Mouse (Mus musculus): ENCODE measurements at regions not wholly inside any gene's neighbourhood (a gene's known extent, or its start where the extent isn't known, plus 50 kb on each side); places are given as distances from the start of the nearest gene placed in this dataset.

DNA sequence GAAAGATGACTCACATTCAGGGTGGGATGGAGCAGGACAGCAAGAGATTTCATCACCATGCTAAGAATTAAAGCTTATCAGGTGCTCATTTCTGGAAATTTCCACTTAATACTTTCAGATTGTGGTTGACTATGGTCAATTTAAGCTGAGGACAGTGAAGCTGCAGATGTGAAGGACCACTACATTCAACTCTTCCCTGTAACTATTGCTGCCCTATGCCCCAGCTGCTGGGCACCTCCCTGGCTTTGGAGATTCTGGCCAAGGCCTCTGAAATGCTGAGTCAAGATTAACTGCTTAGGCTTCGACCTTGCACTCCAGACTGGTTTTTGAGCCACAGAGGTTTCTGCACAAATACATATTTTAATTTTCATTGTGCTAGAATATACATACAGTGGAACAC is 140.4 kb upstream of the Grik3 start:
- DNase-seq: no peak

DNA sequence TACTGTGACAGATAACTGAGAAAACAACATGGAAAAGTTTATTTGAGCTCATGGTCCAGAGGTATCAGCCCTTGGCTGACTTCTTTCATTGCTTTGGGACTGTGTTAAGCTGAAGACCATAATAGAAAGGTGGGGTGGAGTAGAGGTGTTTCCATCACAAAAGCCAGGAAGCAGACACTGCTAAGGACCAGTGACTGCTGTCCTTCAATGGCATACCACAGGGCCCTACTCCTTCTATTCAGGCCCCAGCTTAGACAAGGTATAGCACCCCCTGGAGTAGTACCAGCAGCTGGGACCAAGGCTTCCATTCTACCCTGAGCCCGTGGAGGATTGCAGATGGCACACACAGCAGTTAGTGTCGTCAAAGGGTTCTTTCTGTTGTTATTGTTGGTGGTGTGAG is 151.4 kb upstream of the Grik3 start:
- DNase-seq: no peak

DNA sequence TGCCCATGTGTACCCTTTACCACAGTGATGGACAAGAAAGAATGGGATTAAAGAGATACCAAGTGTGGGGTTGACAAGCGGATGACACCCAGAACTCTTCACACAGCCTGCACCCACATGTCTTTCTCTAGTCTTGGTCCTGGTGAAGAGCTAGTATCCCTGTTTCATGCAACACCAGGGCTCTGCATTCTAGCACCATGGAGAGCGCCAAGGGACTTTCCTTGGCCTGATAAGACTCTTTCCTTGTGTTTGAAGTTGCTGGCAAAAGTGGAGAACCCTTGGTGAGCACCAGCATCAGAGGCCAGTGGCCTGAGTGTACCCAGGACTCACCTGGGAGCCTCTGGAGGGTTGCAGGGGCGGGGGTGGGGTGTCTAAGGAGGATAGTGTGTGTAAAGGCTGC is 161.7 kb upstream of the Grik3 start:
- peak; percentile 2 for DNase-seq

DNA sequence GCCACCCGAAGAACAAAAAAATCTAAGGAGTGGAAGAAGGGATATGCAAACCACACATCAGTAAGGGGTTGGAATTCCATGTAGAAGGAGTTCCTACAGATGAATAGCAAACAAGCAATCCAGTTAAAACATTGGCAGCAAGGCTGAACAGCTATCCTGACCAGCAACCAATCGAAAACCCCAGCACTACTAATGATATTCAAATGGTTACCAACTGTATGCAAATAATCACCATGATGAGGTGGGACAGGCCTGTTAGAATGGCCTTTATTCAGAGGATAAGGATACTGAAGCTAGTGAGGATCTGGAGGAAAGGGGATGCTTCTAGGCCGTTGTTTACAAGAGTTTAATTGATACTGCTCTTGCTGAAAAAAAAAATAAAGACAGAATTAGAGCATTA is 166.0 kb upstream of the Grik3 start:
- DNase-seq: no peak

DNA sequence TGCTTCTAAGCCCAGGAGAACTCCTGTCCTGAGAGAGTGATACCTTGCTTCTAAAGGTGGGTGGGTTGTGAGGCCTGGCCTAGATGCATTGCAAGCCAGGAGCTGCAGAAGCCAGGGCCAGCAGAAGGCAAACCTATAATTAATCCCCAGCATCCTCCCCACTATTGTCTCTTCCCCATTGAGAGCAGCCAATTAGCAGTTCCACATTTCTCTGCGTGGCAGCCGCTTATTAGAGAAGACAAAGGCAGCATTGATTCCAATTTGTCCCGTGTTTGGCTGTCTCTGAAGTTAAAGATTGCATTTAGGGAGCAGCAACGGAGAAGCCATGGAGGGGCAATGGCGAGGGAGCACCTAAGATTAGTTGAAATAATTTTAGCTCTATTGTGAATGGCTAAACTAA is 171.2 kb upstream of the Grik3 start:
- DNase-seq: no peak

DNA sequence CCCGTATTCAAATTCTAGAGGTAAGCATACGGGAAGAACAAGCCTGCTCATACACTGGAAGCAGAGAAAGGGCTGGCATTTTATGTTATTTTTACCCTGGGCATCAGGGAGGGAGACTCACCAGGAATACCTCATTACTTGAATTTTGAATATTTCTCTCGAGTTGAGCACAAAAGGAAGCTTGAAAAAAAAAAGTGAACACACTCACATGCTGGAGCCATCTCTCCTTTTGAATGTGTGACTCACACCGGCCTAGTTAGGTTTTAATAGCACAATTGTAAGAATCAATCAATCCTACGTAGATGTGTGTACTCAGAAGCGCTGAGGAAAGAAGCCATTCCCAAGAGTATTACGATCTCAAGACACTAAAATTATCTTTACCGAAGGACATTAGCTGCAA is 172.2 kb upstream of the Grik3 start:
- no peak for DNase-seq

DNA sequence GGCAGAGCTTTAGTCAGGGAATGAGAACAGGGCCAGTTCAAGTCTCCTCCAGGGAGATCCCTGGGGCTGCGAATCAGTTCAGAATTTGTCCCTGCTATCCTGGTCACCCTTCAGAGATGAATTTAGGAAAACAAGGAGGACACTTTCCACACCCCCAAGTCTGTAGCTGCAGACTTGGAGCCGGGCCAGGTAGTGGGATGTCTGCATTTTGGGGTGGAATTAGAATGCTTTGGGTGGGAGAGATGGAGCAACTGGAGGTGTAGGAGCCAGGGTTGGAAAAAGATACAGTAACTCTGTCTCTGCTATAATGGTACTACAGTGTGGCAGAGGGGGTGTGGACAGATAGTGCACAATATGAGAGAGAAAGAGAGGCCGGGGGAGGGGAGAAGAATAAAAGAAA is 173.6 kb upstream of the Grik3 start:
- DNase-seq: no peak

DNA sequence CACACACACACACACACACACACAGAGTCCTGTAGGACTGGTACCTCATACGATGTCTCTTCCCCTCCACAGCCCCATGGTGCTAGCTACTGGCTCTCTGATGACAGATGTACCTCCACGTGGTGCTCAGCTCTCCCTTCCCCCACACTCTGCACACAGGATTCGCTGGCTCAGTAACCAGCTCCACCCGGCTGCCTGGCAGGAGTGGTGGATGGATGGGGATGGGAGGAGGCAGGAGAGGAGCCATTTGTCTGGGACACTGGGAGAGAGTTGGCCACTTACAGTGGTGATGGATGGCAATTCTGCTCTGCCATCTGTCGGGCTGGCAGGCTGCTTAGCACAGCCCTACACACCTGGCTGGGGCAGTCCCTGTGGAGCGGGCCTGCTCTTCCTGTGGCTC is 174.7 kb upstream of the Grik3 start:
- no peak for DNase-seq

DNA sequence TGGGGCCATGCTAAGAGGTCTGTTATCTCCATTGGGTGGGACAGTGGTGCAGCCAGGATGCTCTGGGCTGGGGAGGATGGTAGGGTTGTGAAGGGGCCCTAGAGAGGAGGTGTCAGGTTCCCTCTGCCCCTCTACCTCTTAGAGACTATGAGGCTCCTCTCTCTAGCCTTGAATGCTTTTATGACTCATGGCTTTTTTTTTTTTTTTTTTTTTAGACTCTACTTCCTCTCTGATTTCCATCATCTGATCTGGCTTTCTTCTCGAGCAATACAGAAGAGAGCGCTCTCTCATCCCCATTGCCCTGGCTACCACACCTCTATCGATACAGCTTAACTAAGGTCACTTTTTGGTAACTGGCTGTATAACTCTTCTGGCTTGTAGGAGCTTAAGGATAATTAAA is 176.6 kb upstream of the Grik3 start:
- no peak for DNase-seq

DNA sequence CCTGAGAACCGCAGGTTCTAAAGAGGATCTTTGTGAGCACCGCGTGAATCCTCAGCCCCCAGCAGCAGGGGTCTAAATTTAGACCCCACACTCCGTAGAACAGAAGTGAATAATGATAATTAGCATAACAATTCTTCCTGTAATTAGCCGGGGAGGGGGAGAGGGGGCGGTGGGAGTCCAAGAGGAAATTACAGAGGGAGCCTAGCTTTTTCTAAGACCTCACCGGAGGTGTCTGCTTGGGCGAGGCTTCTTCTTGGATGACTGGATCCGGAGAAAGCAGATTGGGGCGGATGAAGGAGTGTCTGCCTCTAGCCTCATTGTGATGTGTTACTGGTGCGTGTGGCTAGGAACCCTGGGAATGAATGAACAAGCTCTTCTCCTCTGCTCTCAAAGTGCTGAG is 177.2 kb upstream of the Grik3 start:
- no peak for DNase-seq

DNA sequence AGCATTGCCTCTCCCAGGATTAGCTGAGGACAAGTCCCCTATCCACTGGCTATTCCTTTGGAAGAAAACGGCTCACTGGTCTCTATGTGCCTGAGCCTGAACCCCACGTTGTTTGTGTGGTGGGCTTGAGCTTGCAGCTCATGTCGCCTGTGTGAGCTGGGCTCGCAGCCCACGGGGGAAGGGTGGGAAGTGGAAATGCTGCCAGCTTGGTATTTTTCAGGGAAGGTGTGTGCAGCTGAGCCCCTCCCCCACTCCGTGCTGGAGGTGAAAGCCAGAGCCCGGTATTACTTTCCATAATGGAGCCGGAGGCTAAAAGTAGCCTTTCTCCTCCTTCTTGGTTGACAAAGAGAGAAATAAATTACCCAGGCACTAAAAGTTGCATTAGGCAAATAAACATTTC is 180.5 kb upstream of the Zc3h12a start:
- no peak for DNase-seq

DNA sequence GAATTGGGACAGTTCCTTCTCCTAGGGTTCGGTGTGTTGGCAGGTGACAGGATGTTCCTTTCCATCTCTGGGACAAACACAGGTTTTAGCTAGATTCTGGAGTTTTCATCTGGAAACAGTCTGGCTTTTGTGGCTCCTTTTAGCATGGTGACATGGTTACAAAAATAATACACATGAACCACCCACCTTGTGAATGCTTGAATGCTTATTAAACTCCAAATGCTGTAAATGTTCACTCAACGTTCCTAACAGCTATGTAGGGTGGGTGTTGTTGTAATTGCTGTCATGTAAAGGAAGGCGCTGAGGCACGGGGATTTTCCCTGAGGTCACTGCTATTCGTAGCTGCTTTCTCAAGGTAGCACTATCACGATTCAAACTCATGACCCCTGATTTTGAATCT is 178.1 kb upstream of the Zc3h12a start:
- DNase-seq: no peak

DNA sequence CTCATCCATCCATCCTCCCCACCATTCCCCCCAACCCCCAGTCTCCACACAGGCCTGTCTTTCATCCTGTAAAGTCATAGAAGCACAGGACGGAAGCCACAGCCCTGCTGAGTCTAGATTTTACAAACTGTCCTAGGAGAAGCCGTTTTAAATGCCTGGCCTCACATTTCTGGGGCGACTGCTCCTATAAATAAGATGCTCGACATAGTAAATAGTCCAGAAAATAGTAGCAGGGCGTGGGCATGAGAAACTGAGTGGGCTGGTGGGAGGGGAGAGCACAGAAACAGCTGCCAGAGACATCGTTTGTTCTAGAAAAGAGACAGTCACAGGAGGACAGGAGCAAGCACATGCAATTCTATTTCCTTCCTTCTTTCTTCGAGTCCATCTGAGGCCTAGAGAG is 175.0 kb upstream of the Zc3h12a start:
- no peak for DNase-seq

DNA sequence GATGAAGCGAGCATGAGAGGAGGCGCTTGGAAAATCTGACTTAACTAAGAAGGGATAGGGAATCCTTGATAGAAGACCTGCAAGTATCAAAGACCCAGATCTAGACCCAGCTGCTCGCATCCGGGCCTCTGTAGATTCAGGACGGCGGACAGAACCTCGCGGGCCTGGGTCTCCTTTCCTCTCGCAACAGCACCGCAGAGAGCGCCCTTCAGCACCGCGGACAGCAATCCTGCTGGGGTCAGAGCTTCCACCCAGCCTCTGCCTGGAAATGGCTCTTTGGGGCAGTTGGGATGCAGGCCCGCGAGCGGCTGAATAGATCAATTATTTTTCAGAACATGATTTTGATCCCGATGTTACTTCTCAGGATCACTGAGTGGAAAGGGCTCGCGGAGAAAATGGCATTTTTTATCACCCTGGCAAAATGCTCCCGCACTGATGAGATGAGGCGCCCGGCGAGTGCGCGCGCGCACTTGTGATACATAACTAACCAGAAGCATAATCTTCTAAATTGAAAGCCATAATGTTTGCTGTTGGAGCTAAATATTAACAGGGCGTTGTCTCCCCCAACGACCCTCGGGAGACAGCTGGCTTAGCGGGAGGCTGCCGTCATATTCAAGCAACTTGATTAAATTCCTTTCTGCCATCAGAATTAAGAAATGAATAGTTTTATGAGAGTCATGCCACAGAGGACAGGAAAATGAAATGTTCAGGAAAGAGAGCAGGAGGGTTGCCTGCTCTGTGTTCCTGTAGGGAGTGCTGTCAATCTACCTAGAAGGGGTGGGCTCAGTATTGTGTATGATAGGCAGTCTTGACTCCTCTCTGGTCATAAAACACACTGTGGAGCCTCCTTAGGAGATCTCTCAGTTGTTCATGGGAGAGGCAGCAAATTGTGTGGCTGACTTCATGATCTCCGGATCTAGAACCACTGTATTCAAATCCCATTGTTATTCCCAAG is 173.1 kb upstream of the Zc3h12a start:
- DNase-seq: peak; percentile 33

DNA sequence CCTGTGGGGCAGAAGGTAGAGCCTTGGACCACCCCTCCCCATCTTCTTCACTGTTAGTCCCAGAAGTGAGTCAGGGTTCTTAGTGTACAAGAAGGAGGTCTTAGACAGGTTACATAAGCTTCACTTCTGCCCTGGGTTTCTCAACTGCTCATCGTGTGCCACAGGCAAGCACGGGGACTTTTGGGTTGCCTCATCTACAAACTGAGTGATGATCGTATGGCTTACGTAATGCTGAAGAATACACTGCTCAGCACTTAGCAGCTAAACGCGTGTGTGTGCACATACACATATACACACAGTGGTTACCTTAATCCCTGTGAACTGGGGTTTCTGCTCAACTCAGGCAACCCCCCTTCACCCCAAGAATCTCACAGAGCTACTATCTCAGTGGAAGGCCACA is 163.1 kb upstream of the Zc3h12a start:
- DNase-seq: no peak

DNA sequence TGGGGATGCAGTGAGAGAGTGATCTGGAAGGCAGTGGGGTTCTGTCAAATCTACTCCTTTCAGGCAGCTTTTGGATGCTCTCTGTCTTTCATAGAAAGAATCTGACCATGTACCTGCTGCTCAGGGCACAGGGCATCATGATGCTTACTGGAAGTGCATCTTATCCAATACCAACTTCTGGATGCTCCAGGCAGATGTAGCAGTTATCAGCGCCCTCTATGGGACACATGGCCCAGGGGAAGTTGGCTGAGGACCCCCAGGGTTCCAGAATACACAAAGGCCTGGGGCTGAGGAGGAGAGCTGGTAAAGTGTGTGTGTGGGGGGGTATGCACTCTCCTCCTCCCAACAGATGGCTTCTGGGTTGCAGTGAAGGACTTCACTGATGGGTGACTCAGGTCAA is 162.1 kb upstream of the Zc3h12a start:
- no peak for DNase-seq

DNA sequence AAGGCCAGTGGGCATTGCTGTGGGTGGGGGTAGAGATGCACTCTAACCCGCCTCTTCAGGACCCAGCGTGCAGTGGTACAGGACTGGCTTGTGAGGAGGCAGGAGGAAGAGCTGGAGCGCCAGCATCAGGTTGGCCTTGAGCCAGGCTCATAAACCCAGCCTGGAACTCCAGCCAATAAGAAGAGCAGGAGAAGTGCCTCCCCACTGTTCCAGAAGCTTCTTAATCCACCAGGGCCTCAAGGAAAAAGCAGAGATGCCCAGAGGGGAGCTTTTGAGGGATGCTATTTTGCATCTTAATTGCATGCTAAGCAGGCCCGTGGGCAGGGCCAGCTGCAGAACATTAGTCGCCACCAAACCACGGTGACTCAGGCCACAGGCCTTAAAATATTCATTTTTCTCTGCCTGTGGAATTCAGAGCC is 161.4 kb upstream of the Zc3h12a start:
- no peak for DNase-seq

DNA sequence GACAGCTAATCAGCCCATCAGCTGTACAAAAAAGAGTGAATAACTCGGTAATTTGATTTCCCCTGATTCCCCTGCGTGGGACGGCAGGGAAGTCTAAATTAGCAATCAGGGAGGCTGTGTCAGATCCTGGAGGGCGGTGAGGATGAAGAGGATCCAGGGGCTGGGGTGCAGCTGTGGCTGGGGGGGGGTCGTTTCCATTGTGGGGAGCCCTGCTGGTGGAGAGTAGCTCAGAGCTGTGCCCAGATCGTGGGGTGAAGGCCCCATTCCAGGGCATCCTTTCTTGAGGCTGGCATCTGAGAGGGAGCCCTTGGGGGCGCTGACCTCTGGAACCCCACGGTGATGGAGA is 155.3 kb upstream of the Zc3h12a start:
- DNase-seq: no peak

DNA sequence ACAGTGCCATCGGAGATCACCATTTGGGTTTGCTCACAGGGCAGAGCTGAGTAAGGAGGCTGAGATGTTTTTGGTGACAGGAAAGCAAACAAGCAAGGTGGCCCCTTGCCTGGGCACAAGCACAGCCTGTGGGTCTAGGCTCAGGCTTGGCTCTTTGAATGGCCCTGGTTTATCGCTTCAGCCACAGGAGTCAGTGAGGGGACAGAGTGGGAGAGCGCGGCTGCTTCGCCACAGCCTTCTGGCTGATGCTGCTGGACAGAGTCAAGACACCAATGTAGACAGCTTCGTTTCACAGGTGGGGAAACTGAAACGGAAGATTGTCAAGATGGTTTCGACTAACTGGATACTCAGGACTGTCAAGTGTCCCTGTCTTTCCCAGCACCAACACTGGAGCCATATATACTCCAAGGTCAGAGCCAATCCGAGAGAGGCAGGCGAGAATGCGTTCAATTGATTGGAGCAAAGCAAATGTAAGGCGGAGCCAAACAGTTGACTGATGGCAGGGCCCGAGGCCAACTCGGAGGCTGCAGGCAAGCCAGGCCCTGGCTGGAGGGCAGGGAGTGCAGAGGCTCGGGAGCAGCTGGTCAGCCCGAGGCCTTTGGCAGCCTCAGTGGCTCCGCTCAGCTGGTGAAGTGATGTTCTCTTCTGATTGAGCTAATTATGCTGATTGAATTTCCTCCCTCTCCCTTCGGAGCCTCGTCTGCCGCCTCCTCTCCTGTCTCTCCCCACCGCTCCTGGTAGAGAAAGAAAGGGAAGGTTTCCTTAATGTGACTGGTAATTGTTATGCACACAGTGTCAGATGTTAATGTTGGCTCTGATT is 154.7 kb upstream of the Zc3h12a start:
- DNase-seq: peak; percentile 10

DNA sequence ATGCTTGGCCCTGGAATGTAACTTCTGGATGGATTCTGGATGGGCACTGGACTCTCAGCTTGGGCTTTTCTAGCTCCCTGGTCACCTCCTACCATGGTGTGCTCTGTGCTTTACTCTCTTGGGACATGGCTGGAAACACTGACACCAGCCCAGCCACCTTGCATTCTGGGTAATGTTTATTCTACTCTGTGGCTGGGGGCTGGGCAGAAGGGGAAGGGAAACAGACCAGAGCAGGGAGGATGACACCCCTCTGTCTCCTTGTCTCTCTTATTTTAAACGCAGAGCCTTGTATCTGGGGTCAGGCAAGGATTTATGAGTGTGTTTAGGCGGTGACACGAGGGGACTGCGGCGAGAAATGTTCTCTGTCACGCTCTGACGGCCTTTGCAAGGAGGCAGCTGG is 151.5 kb upstream of the Zc3h12a start:
- no peak for DNase-seq

DNA sequence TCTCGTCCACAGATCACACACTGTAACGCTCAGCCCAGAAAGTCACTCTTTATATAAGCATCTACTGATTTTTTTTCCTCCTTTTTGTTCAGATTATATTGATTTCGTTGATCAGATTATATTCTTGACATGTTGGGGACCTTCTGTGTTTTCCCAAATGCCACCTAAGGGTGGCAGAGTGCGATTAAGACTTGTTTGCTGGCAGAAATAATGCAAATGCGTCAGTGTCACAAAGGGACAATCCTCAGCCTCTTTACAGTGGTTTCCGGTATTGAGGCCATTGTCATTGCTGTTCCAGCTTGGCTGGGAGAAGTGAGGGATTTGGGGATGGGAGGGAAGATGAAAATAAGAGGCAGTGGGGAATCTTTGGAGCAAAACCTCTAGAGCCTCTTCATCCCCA is 149.2 kb upstream of the Zc3h12a start:
- no peak for DNase-seq

DNA sequence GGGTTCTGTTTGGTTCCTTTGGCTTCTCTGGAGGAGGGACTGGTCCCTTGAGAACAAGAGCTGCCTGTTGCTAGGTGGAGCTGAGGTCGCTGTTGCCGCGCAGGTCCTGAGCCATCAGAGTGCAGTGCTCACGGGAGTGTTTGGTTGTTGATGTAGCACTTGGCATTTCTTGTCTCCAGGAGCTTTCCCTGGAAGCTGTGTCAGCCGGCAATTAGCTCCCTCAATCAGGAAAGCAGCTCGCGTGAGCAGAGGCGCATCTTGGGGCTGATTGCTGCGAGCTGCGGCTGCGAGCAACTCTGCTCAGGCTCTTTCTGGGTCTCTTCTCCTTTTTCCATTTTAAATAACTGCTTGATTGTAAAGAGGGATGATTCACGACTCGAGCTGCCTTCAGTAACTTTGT is 147.6 kb upstream of the Zc3h12a start:
- DNase-seq: no peak

DNA sequence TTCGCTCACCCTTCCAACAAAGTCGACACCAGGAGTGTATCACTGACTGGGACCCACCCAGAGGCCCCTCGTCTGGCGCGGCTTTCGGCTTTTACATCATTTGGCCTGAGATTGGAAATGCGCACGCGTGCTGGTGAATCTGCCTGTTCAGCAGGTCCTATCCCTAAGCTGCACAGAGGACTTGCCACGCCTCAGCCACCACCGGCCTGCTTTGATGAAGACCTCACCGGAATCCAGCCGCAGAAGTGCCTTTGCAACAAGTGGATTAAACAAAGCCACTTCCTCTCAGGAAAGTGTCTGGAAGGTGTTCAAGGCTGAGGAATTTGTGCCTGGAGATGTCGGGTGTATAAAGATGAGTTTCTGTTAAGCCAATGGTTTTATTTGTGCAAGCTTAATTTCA is 143.3 kb upstream of the Zc3h12a start:
- no peak for DNase-seq

DNA sequence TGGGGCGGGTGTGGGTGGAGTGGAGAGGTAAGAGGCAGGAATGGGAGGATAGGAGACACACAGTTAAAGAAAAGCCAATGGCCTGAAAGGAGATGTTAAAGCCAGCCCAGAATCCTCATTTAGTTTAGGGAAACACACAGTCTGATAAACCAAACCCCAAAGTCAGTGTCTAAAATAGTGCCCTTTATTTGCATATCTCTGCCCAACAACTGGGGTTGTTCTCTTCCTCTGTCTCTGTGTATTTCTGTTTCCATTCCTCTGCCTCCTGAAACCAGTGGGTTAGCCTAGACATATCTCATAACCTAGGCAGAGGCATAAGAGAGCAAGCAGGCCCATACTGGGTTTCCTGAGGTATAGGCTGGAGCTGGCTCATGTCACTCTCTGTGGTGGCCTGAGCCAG is 138.6 kb upstream of the Zc3h12a start:
- no peak for DNase-seq

Data from kidney, adult 9 months (tissue).